Mouse (Mus musculus) lung, embryonic 14.5 days (tissue): ENCODE data around the gene Zfp697. TPM values are rescaled to one million over a fixed set of nuclear protein-coding genes. Genes with fewer than 3 reads are reported as not detected.
"Not testable (repeated sequence)": the region's sequence is repeated elsewhere in the genome, so short reads cannot be mapped to it uniquely, and the experiment has no call there.

Source experiments
- ATAC-seq: fragments of 200-750 bp; cut with Nextera tagmentation; 2 replicates; pipeline ENCODE4 v1.8.0; 2017; ENCODE audit warnings: mild to moderate bottlenecking, moderate TSS enrichment, moderate library complexity; ENCODE audit not compliant: insufficient read depth
- DNase-seq: peaks from one replicate; pipeline ENCODE4 v3.0.0-alpha.2; 2015
- H3K27ac ChIP-seq: fragments of 300-500 bp; sonication (generic); 2 replicates; pipeline ENCODE4 v1.5.1; 2014; ENCODE audit warnings: low read depth, mild to moderate bottlenecking, moderate library complexity
- H3K27me3 ChIP-seq: fragments of 300-500 bp; sonication (generic); 2 replicates; pipeline ENCODE4 v1.6.1; 2014; ENCODE audit warnings: low read length, control low read depth; ENCODE audit not compliant: insufficient read depth
- H3K36me3 ChIP-seq: fragments of 300-500 bp; sonication (generic); 2 replicates; pipeline ENCODE4 v1.6.1; 2014; ENCODE audit warnings: control low read depth; ENCODE audit not compliant: insufficient read depth
- H3K4me1 ChIP-seq: fragments of 300-500 bp; sonication (generic); 2 replicates; pipeline ENCODE4 v1.6.1; 2014; ENCODE audit warnings: antibody characterized with exemption, control low read depth; ENCODE audit not compliant: insufficient read depth
- H3K4me2 ChIP-seq: fragments of 300-500 bp; sonication (generic); 2 replicates; pipeline ENCODE4 v1.6.1; 2014; ENCODE audit warnings: mild to moderate bottlenecking
- H3K4me3 ChIP-seq: fragments of 300-500 bp; sonication (generic); 2 replicates; pipeline ENCODE4 v1.5.1; 2014; ENCODE audit warnings: low read depth, low read length
- H3K9ac ChIP-seq: fragments of 300-500 bp; sonication (generic); 2 replicates; pipeline ENCODE4 v1.6.1; 2014
- H3K9me3 ChIP-seq: fragments of 300-500 bp; sonication (generic); 2 replicates; pipeline ENCODE4 v1.6.1; 2016; ENCODE audit warnings: low read depth, low read length, control low read depth
- CTCF ChIP-seq: IDR thresholded peaks from 2 replicates; pipeline ENCODE4 v1.5.1; 2016; ENCODE audit warnings: antibody characterized with exemption, low read depth
- WGBS: fragments of 180-500 bp; shearing (Covaris S2); extraction: QIAGEN DNeasy Blood & Tissue Kit; methylation state at CpG from one replicate; pipeline ENCODE4 v1.1.7; 2014; 5-methylcytosine and 5-hydroxymethylcytosine counted together
- polyA plus RNA-seq: library from polyadenylated mRNA; unstranded; fragments of >200 nt; fragmentation: Nextera tagmentation; extraction: Ambion mirVana; gene quantifications from 2 replicates; pipeline ENCODE4 v1.2.1, GENCODE M21; 2014

Gene Zfp697
- polyA plus RNA-seq, 1 experiment from 2014 or later: 9.1 TPM

GRCm38 (mm10) chr3:98426749-98427148, 44.5 kb downstream of the Zfp697 start:
- Histone ChIP-seq H3K4me2 (peak overlapping the region; percentile 98), H3K4me3 (peak overlapping the region; percentile 58; the same call in 1 of the 2 replicates), H3K9me3 (no peaks in the 10 kb centered on the region), H3K9ac (no peak overlapping the region), H3K27me3 (peaks cover 17% of the 10 kb centered on the region), H3K36me3 (no peaks in the 10 kb centered on the region; the same call in 1 of the 2 replicates), H3K4me1 (peaks cover 4% of the 10 kb centered on the region; the same call in 1 of the 2 replicates), H3K27ac (no peak overlapping the region)
- WGBS: 48% methylated on average over 5 of the region's 5 CpGs
- no peak for TF ChIP-seq CTCF
- DNase-seq: no peak
- no peak for ATAC-seq

GRCm38 (mm10) chr3:98427260-98427599, 45.0 kb downstream of the Zfp697 start:
- Histone ChIP-seq H3K9me3 (no peaks in the 10 kb centered on the region), H3K27ac (no peak overlapping the region), H3K27me3 (peaks cover 17% of the 10 kb centered on the region), H3K4me1 (peaks cover 4% of the 10 kb centered on the region; the same call in 1 of the 2 replicates), H3K36me3 (no peaks in the 10 kb centered on the region; the same call in 1 of the 2 replicates), H3K4me2 (peak overlapping the region; percentile 98), H3K4me3 (peak overlapping the region; percentile 58), H3K9ac (peak overlapping the region; percentile 51; the same call in 1 of the 2 replicates)
- ATAC-seq (no peak), DNase-seq (no peak)
- TF ChIP-seq CTCF: no peak
- 2% methylated on average over 23 of the region's 23 CpGs for WGBS

GRCm38 (mm10) chr3:98427600-98428448, 45.6 kb downstream of the Zfp697 start:
- no peak for TF ChIP-seq CTCF
- peaks cover 17% of the 10 kb centered on the region for H3K27me3 ChIP-seq
- no peak overlapping the region for H3K27ac ChIP-seq
- DNase-seq (peak; percentile 83), ATAC-seq (peak; percentile 93)
- 1% methylated on average over 110 of the region's 110 CpGs for WGBS
- peak overlapping the region; percentile 58 for H3K4me3 ChIP-seq
- no peaks in the 10 kb centered on the region; the same call in 1 of the 2 replicates for H3K36me3 ChIP-seq
- peak overlapping the region; percentile 51 for H3K9ac ChIP-seq
- peaks cover 4% of the 10 kb centered on the region; the same call in 1 of the 2 replicates for H3K4me1 ChIP-seq
- H3K4me2 ChIP-seq: peak overlapping the region; percentile 98
- no peaks in the 10 kb centered on the region for H3K9me3 ChIP-seq

GRCm38 (mm10) chr3:98428449-98428775, 46.2 kb downstream of the Zfp697 start:
- H3K4me1 ChIP-seq: peaks cover 4% of the 10 kb centered on the region; the same call in 1 of the 2 replicates
- peak overlapping the region; percentile 98 for H3K4me2 ChIP-seq
- DNase-seq (no peak), ATAC-seq (0 out of 2 replicates have a peak, but pooled peaks have one; percentile 3)
- H3K27me3 ChIP-seq: peaks cover 17% of the 10 kb centered on the region
- whole genome bisulfite sequencing: 14% methylated on average over 17 of the region's 17 CpGs
- H3K4me3 ChIP-seq: peak overlapping the region; percentile 58
- no peak overlapping the region for H3K27ac ChIP-seq
- TF ChIP-seq CTCF: no peak
- H3K9ac ChIP-seq: peak overlapping the region; percentile 51
- no peaks in the 10 kb centered on the region; the same call in 1 of the 2 replicates for H3K36me3 ChIP-seq
- no peaks in the 10 kb centered on the region for H3K9me3 ChIP-seq

GRCm38 (mm10) chr3:98428928-98429525, 46.8 kb downstream of the Zfp697 start:
- no peaks in the 10 kb centered on the region; the same call in 1 of the 2 replicates for H3K36me3 ChIP-seq
- TF ChIP-seq CTCF: no peak
- H3K4me2 ChIP-seq: peak overlapping the region; percentile 98
- 0 out of 2 replicates have a peak overlapping the region, but pooled peaks have one; percentile 58 for H3K4me3 ChIP-seq
- WGBS: 36% methylated on average over 8 of the region's 8 CpGs
- H3K27ac ChIP-seq: no peak overlapping the region
- no peak for DNase-seq
- H3K4me1 ChIP-seq: peaks cover 4% of the 10 kb centered on the region; the same call in 1 of the 2 replicates
- no peaks in the 10 kb centered on the region for H3K9me3 ChIP-seq
- no peak overlapping the region for H3K9ac ChIP-seq
- ATAC-seq: no peak
- peaks cover 17% of the 10 kb centered on the region for H3K27me3 ChIP-seq

DNA sequence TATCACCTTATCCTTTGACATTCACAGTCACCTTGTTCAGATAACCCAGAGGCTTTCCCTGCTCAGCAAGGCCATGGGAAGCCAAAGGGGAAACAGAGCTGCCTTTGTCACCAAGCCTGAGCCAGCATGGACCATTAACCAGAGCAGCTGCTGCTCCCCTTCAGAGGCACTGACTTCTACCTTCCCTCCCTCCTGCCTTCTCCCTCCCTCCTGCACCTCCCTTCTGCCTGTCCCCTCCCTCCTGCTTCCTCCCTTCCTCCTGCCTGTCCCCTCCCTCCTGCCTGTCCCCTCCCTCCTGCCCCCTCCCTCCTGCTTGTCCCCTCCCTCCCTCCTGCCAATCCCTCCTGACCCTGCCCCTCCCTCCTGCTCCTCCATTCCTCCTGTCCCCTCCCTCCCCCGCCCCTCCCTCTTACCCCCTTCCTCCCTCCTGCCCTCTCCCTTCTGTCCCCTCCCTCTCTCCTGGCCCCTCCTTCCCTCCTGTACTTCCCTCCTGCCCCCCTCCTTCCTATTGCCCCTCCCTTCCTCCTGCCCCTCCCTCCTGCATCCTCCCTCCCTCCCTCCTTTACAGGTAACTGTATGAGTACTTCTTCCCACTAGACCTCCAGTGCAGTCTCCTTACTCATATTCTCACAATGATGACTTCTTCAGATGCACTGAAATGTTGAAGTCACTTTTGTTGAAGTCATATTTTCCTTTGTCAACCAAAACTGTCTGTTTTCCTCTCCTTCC, 52.0 kb downstream of the Zfp697 start:
- Histone ChIP-seq H3K9ac (no peak overlapping the region), H3K9me3 (no peaks in the 10 kb centered on the region), H3K27me3 (peaks cover under 1% of the 10 kb centered on the region; the same call in 1 of the 2 replicates), H3K27ac (no peak overlapping the region), H3K4me1 (no peaks in the 10 kb centered on the region), H3K4me2 (no peak overlapping the region), H3K36me3 (no peaks in the 10 kb centered on the region), H3K4me3 (no peak overlapping the region)
- no peak for TF ChIP-seq CTCF
- WGBS: 0% methylated on average over 1 of the region's 1 CpGs
- no peak for ATAC-seq
- no peak for DNase-seq

DNA sequence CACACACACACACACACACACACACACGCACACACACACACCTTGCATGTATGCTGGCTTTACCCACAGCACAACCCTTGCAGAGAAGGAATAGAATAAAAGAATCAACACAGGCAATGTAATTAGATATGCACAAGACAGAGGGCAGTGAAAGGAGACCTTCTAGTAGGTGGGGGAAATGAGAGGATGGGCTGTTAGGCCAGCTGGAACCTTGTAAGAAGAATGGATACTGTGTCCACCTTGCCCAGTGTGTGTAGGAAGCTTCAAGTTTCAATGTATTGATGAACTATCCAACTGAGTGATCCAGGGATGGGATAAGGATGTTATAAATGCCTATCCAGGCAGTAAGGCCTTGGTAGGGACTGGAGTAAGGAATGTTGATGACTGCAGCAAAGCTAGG, 52.8 kb downstream of the Zfp697 start:
- H3K27ac ChIP-seq: no peak overlapping the region
- H3K36me3 ChIP-seq: no peaks in the 10 kb centered on the region
- no peak overlapping the region for H3K9ac ChIP-seq
- H3K4me1 ChIP-seq: no peaks in the 10 kb centered on the region
- no peaks in the 10 kb centered on the region for H3K9me3 ChIP-seq
- ATAC-seq (no peak), DNase-seq (no peak)
- 78% methylated on average over 1 of the region's 1 CpGs for WGBS
- H3K4me2 ChIP-seq: no peak overlapping the region
- TF ChIP-seq CTCF: no peak
- H3K4me3 ChIP-seq: no peak overlapping the region
- H3K27me3 ChIP-seq: no peaks in the 10 kb centered on the region

DNA sequence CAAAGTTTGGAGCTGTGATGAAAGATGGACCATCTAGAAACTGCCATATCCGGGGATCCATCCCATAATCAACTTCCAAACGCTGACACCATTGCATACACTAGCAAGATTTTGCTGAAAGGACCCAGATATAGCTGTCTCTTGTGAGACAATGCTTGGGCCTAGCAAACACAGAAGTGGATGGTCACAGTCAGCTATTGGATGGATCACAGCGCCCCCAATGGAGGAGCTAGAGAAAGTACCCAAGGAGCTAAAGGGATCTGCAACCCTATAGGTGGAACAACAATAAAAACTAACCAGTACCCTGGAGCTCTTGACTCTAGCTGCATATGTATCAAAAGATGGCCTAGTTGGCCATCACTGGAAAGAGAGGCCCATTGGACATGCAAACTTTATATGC, 60.0 kb downstream of the Zfp697 start:
- not testable (repeated sequence) for H3K36me3 ChIP-seq, H3K27ac ChIP-seq, H3K4me1 ChIP-seq, H3K4me2 ChIP-seq, H3K9me3 ChIP-seq, ATAC-seq, H3K4me3 ChIP-seq, H3K9ac ChIP-seq, DNase-seq, H3K27me3 ChIP-seq
- WGBS: 41% methylated on average over 3 of the region's 3 CpGs
